Mouse (Mus musculus) CH12.LX (cell line): ENCODE results near the gene Cdca3. TPM values are rescaled to one million over a fixed set of nuclear protein-coding genes. Genes with fewer than 3 reads are reported as not detected.

Experiments used
- DNase-seq: peaks from one replicate; pipeline ENCODE4 v3.0.0-alpha.2; 2013; ENCODE audit errors: extremely low read depth
- H3K27ac ChIP-seq: 2 replicates; pipeline ENCODE4 v1.5.1; 2012; ENCODE audit warnings: low read depth, mild to moderate bottlenecking, control low read depth, moderate library complexity; ENCODE audit not compliant: insufficient read depth
- H3K27me3 ChIP-seq: replicated peaks from 2 replicates; pipeline ENCODE3; 2012; ENCODE audit warnings: inconsistent platforms
- H3K36me3 ChIP-seq, 2 experiments: replicated peaks in 1 of 2; 2 replicates each; pipeline versions ENCODE3 to v1.6.1; 2012; ENCODE audit warnings: inconsistent platforms in 1 of 2, low read length in 1 of 2, mild to moderate bottlenecking in 1 of 2, mixed read lengths in 1 of 2, moderate library complexity in 1 of 2; ENCODE audit not compliant: control insufficient read depth in 1 of 2, insufficient read depth in 1 of 2
- H3K4me1 ChIP-seq, 2 experiments: 2 replicates each; pipeline ENCODE4 v1.6.1; 2012; ENCODE audit warnings: inconsistent platforms in 1 of 2, moderate library complexity in 1 of 2; ENCODE audit not compliant: insufficient read depth in 2 of 2, control insufficient read depth in 1 of 2
- H3K4me2 ChIP-seq: 2 replicates; pipeline ENCODE4 v1.6.1; 2012; ENCODE audit warnings: low read depth, mild to moderate bottlenecking, control low read depth; ENCODE audit not compliant: poor library complexity, insufficient read depth, severe bottlenecking
- H3K4me3 ChIP-seq, 3 experiments: fragments of 150-350 bp in 1 of 3; sonication (generic) in 1 of 3; replicated peaks in 1 of 3; 2 replicates each; pipeline versions ENCODE3 to v1.5.1; 2011 to 2012; ENCODE audit warnings: low read depth in 2 of 3, low read length in 2 of 3, mild to moderate bottlenecking in 2 of 3, moderate library complexity in 2 of 3, control low read depth in 1 of 3, improper control_type of control experiment in 1 of 3, inconsistent platforms in 1 of 3, mixed read lengths in 1 of 3; ENCODE audit not compliant: poor library complexity in 1 of 3
- H3K79me2 ChIP-seq: replicated peaks from 2 replicates; pipeline ENCODE4 v1.6.1; 2012; ENCODE audit warnings: mild to moderate bottlenecking, moderate library complexity; ENCODE audit not compliant: control insufficient read depth, poor library complexity, insufficient read depth, severe bottlenecking; ENCODE audit errors: extremely low read depth
- H3K9ac ChIP-seq: 2 replicates; pipeline ENCODE4 v1.6.1; 2012; ENCODE audit warnings: low read depth, mild to moderate bottlenecking, control low read depth, moderate library complexity; ENCODE audit not compliant: insufficient read depth
- H3K9me3 ChIP-seq: replicated peaks from 2 replicates; pipeline ENCODE3; 2012; ENCODE audit warnings: low read length, inconsistent platforms, mixed read lengths
- BHLHE40 ChIP-seq: IDR thresholded peaks from 2 replicates; pipeline ENCODE4 v1.6.1; 2011; ENCODE audit warnings: mild to moderate bottlenecking, low read depth, low read length, improper control_type of control experiment
- CHD1 ChIP-seq: IDR thresholded peaks from 2 replicates; pipeline ENCODE4 v1.6.1; 2012; ENCODE audit warnings: low read depth, low read length, improper control_type of control experiment, inconsistent platforms
- CTCF ChIP-seq, 2 experiments: IDR thresholded peaks in 1 of 2; conservative IDR thresholded peaks in 1 of 2; 2 replicates each; pipeline ENCODE4 v1.5.1; 2011 to 2012; ENCODE audit warnings: low read depth in 2 of 2, low read length in 2 of 2, improper control_type of control experiment in 1 of 2, inconsistent platforms in 1 of 2, mild to moderate bottlenecking in 1 of 2, moderate library complexity in 1 of 2
- ELF1 ChIP-seq: IDR thresholded peaks from 2 replicates; pipeline ENCODE4 v1.6.1; 2014; ENCODE audit warnings: low read depth, mild to moderate bottlenecking, inconsistent platforms, low read length, improper control_type of control experiment
- GABPA ChIP-seq: IDR thresholded peaks from 2 replicates; pipeline ENCODE4 v1.6.1; 2012; ENCODE audit warnings: low read depth, low read length, improper control_type of control experiment, inconsistent platforms; ENCODE audit not compliant: insufficient replicate concordance
- HCFC1 ChIP-seq: IDR thresholded peaks from 2 replicates; pipeline ENCODE4 v1.6.1; 2012; ENCODE audit warnings: low read depth, mild to moderate bottlenecking, inconsistent platforms, low read length, improper control_type of control experiment
- IRF4 ChIP-seq: IDR thresholded peaks from 2 replicates; pipeline ENCODE4 v1.6.1; 2014; ENCODE audit warnings: low read depth, mild to moderate bottlenecking, inconsistent platforms, low read length, improper control_type of control experiment
- MXI1 ChIP-seq: IDR thresholded peaks from 2 replicates; pipeline ENCODE4 v1.6.1; 2011; ENCODE audit warnings: mild to moderate bottlenecking, low read depth, low read length, improper control_type of control experiment
- NRF1 ChIP-seq: IDR thresholded peaks from 2 replicates; pipeline ENCODE4 v1.6.1; 2014; ENCODE audit warnings: low read depth, mild to moderate bottlenecking, inconsistent platforms, low read length, improper control_type of control experiment, moderate library complexity
- POLR2A ChIP-seq: IDR thresholded peaks from 2 replicates; pipeline ENCODE4 v1.6.1; 2011; ENCODE audit warnings: low read depth, mild to moderate bottlenecking, improper control_type of control experiment, low read length
- RAD21 ChIP-seq: IDR thresholded peaks from 2 replicates; pipeline ENCODE4 v1.6.1; 2011; ENCODE audit warnings: low read depth, mild to moderate bottlenecking, low read length, improper control_type of control experiment, moderate library complexity
- TCF12 ChIP-seq: IDR thresholded peaks from 2 replicates; pipeline ENCODE4 v1.6.1; 2014; ENCODE audit warnings: low read depth, mild to moderate bottlenecking, inconsistent platforms, low read length, improper control_type of control experiment
- USF2 ChIP-seq: conservative IDR thresholded peaks from 2 replicates; pipeline ENCODE4 v1.6.1; 2011; ENCODE audit warnings: low read depth, low read length, improper control_type of control experiment
- dilution Hi-C: fragments of 300-500 bp; cut with MboI; formaldehyde crosslinking; loops from 2 replicates; pipeline ENCODE4 v1.14.3; 2020; ENCODE audit warnings: low sequenced_read_pairs; ENCODE audit not compliant: extremely low pct_unique_long_range_greater_than_20kb, extremely low pct_ligation_motif_present
- in situ Hi-C: fragments of 300-500 bp; cut with MboI; formaldehyde crosslinking; loops from 3 replicates; pipeline ENCODE4 v1.14.3; 2019; ENCODE audit warnings: low sequenced_read_pairs, low pct_ligation_motif_present, low pct_unique_long_range_greater_than_20kb, mixed read lengths
- polyA plus RNA-seq: library from polyadenylated mRNA; unstranded; fragments of >175 nt; gene quantifications from 2 replicates; pipeline ENCODE4 v1.2.1, GENCODE M21; 2012; ENCODE audit warnings: low read depth; ENCODE audit not compliant: insufficient read length
- total RNA-seq, 2 experiments: library from RNA; depleted of rRNA; stranded (reverse); fragments of 300-350 nt in 1 of 2; fragments of >200 nt in 1 of 2; gene quantifications; 2 replicates each; pipeline ENCODE4 v1.2.3; 2012 to 2014

Cdca3 gene
- total and polyA plus RNA-seq, 3 experiments: 117 to 229 (median 224) TPM

DNA sequence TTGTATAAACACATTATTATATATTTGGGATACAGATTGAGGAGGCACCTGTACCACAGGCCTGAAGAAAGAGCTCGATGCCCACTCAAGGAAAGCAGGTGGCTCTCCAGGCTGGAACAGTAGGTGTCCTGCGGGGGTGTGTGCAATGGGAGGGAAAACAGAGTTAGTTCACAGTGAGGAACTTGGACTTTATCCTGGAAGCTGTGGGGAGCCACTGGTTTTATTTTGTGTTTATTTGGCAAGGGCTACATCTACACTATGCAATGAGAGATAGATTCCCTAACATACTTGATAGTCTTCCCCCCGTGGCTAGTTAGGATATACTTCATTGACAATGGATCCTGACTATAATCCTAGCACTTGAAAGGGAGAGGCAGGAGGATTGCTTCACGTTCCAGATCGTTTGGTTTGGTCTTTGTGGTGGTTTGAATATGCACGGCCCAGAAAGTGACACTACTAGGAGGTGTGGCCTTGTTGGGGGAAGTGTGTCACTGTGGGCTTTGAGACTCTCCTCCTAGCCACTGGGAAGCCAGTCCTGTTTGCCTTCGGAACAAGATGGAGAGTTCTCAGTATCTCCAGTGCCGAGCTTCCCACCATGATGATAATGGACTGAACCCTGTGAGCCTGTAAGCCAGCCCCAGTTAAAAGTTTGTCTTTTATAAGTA, 42.5 kb upstream of the Cdca3 start (continued):
- TF ChIP-seq USF2 (no peak), POLR2A (peak; percentile 75)
- TF ChIP-seq, all 38 proteins: peak for 8

DNA sequence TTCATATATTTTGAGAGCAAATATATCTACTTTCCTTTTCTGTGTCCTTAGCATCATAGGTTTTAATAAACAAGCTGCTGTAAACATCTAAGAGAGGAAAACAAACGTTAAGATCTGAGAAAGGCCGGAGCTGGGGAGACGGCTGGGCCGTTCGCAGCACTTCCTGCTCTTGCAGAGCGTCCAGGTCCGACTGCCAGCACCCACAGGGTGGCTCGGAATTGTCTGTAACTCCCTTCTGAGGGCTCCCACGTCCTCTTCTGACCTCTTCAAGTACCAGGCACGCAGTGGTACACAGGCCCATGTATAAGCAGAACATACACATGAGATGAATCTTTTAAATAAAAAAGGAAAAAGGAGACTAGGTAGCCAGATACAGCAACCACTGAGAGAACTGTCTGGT, 41.6 kb upstream of the Cdca3 start:
- dilution Hi-C loops: no loop called here
- Histone ChIP-seq H3K36me3 (peaks cover 0 to 9% of the 10 kb centered on the region in 2 experiments), H3K9me3 (no peaks in the 10 kb centered on the region), H3K9ac (no peak overlapping the region), H3K27me3 (no peaks in the 10 kb centered on the region), H3K79me2 (no peaks in the 10 kb centered on the region)
- TF ChIP-seq RAD21 (no peak), HCFC1 (no peak), CTCF (conservative IDR thresholded peaks at IDR 0.05 in 1 of 2, IDR thresholded peaks at IDR 0.05 in 1 of 2; ENCODE audit: low read depth in 2 of 2, low read length in 2 of 2) (no peak), GABPA (no peak)
- TF ChIP-seq, all 38 proteins: peak for 0
- H3K4me3 ChIP-seq: peak overlapping the region in 2 of 3 experiments; percentile 42 to 50
- in situ Hi-C loops: no loop called here
- H3K4me2 ChIP-seq: peak overlapping the region; percentile 40; the same call in 1 of the 2 replicates
- H3K4me1 ChIP-seq: peaks cover 6 to 21% of the 10 kb centered on the region in 2 experiments; a peak in 3 of 4 replicates
- no peak for DNase-seq
- no peak overlapping the region for H3K27ac ChIP-seq

DNA sequence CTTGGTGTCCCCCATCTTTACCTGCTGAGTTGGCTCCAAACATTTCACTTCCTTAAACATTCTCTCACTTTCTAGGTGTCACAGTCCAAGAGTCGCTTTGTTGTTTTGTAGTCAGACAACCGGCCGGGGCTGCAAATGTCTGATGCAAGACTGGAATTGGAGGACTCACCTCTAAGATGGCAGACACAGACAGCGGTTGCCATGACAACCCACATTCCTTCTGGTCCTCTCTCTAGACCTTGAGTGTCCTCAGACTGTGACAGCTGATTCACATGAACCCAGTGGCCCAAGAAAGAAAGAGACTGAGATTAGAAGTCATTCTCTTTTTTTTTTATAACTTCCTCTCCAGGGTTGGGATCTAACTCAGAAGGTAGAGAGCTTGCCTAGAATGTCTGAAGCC, 39.8 kb upstream of the Cdca3 start:
- in situ Hi-C loops (no loop called here), dilution Hi-C loops (no loop called here)
- Histone ChIP-seq H3K4me3 (no peak overlapping the region), H3K36me3 (peaks cover 0 to 11% of the 10 kb centered on the region in 2 experiments), H3K27me3 (no peaks in the 10 kb centered on the region), H3K4me2 (no peak overlapping the region), H3K9me3 (no peaks in the 10 kb centered on the region), H3K4me1 (peaks cover 6 to 18% of the 10 kb centered on the region in 2 experiments; a peak in 3 of 4 replicates), H3K9ac (no peak overlapping the region), H3K27ac (no peak overlapping the region), H3K79me2 (no peaks in the 10 kb centered on the region)
- peak; percentile 42; the same call in 1 of the 2 replicates for TF ChIP-seq MXI1
- TF ChIP-seq CHD1: no peak
- no peak for TF ChIP-seq IRF4
- TF ChIP-seq CTCF (conservative IDR thresholded peaks at IDR 0.05 in 1 of 2, IDR thresholded peaks at IDR 0.05 in 1 of 2; ENCODE audit: low read depth in 2 of 2, low read length in 2 of 2): no peak
- TF ChIP-seq BHLHE40: no peak
- no peak for TF ChIP-seq GABPA
- TF ChIP-seq NRF1: no peak
- TF ChIP-seq ELF1: no peak
- no peak for TF ChIP-seq TCF12
- DNase-seq: no peak
